Mouse (Mus musculus): ENCODE results near the gene Olfr612.
"Not testable (repeated sequence)": the region's sequence is repeated elsewhere in the genome, so short reads cannot be mapped to it uniquely, and the experiment has no call there.

The Olfr612 gene

DNA sequence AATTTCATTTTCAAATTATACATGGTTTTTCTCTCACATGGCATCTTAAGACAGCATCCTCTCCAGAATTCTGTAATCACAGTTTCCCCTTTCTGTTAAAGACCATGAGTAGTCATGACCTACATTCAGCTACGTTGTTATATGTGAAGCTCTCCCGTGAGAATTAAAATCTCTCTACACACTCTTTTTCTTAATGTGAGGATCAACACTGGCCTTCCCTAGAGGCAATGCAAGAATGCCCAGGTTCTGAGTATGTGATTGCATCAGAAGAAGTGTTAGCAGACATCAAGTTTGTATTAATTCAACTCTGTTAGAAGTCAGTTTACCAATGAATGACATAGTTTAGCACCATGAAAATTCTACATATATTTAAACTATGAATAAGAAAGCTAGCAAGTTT, at the start of gene Olfr612:
Gene Olfr612 (minus strand): TSS at position 101 of the 400 bp plus-strand sequence.
- ATAC-seq (ENCODE audit: insufficient number of reproducible peaks, low FRiP score, low TSS enrichment) = not testable (repeated sequence)

DNA sequence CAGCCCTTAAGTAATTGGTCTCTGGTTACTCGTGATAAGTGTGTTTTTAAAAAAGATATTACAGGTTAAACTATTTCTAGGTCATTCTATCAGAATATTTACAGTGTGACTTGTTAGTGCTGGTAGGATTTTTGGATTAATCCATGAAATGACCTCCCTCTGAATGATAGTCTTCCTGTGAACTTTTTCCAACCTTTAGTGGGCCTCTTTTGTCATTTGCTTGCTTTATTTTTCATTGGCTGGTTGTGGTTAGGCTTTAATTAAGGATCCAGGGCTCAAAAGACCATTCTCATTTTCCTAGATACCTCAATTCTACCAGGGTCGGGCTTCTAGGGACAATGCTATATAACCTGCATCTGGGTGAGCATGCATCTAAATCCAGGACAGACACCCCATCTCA, 47.3 kb upstream of the Olfr612 start, which contains the start of gene Olfr618:
Gene Olfr618 (plus strand): TSS at position 301 of the 400 bp plus-strand sequence.
- no peak for ATAC-seq (ENCODE audit: insufficient number of reproducible peaks, low FRiP score, low TSS enrichment)

DNA sequence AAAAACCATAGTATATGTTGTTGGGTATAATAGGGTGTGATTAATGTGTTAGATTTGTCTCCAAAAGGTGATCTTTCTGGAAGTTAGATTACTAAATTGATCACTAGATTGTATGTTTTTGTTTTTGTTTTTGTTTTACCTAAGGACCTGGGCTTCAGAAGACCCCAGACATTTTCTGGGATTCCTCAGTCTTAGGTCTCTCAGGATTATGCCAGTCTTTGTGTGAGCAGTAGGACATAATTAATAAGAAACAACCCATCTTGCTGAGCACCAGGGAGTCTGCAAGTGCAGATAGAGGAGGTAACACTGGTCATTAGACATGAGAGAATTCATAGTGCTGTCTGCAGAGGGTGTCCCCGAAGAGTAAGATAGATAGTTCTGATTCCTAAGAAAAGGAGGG, 30.2 kb upstream of the Olfr612 start, which contains the start of gene Olfr617:
Gene Olfr617 (plus strand): TSS at position 301 of the 400 bp plus-strand sequence.
- no peak for ATAC-seq (ENCODE audit: insufficient number of reproducible peaks, low FRiP score, low TSS enrichment)

DNA sequence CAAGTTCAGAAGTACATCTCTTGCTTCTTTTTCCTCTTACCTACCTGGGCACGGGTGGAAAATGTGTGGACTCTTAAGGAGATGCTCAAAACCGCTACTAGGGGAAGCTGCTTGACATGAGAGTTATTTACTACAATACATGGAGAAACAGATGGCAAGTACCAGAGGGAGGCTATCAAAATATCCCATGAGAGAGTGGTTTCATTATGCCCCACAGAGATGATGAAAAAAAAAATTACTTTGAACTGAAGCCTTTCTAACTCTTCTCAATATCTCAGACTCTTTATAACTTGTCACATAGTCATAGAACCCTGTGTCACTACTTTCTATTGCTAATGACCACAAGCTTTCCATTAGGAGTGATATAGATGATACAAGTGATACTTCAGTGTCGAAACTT, 26.5 kb upstream of the Olfr612 start, which contains the start of gene Olfr616:
Gene Olfr616 (minus strand): TSS at position 101 of the 400 bp plus-strand sequence.
- ATAC-seq (ENCODE audit: insufficient number of reproducible peaks, low FRiP score, low TSS enrichment) = no peak

DNA sequence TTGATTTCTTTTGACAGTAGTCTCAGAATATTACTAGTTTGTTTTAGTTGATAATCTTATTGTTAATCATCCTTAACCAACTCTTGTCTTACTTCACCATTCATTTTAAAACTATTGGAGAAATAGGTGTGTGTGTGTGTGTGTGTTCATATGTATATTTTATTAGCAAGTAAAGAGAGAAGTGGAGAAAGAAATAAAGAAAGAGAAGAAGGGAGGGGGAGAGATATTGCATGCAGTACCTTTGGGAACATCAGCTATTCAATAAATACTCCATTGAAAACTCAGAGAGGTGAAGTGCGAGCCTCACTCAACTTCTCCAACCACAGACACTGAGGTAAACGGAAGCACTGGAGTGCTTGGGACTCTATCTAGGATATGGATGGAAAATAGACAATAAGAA, 13.3 kb upstream of the Olfr612 start, which contains the start of gene Olfr615:
Gene Olfr615 (plus strand): TSS at position 301 of the 400 bp plus-strand sequence.
- ATAC-seq (ENCODE audit: insufficient number of reproducible peaks, low FRiP score, low TSS enrichment) = no peak

DNA sequence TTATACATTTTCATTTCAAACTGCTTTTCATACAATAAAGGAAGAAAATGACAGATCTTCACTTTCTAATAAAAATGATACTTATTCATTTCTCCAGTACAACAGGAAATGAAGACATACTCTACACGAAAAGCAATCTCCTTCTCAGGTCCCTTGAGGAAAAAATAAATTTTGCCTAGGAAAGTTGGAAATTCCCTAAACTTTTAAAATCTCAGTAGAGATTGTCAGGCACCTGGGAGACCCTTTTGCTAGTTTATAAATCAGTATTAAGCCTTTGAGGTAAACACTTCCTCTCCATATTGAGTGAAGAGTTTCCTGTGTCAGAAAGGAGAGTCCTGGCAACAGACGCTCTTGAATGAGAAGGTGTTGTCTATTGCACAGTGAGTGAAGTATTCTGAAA, 5.3 kb upstream of the Olfr612 start, which contains the start of gene Olfr613:
Gene Olfr613 (plus strand): TSS at position 301 of the 400 bp plus-strand sequence.
- ATAC-seq (ENCODE audit: insufficient number of reproducible peaks, low FRiP score, low TSS enrichment) = no peak

DNA sequence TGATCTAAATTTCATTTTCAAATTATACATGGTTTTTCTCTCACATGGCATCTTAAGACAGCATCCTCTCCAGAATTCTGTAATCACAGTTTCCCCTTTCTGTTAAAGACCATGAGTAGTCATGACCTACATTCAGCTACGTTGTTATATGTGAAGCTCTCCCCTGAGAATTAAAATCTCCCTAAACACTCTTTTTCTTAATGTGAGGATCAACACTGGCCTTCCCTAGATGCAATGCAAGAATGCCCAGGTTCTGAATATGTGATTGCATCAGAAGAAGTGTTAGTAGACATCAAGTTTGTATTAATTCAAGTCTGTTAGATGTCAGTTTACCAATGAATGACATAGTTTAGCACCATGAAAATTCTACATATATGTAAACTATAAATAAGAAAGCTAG, 21.8 kb downstream of the Olfr612 start, which contains the start of gene Olfr611:
Gene Olfr611 (minus strand): TSS at position 101 of the 400 bp plus-strand sequence.
- ATAC-seq (ENCODE audit: insufficient number of reproducible peaks, low FRiP score, low TSS enrichment) = not testable (repeated sequence)

DNA sequence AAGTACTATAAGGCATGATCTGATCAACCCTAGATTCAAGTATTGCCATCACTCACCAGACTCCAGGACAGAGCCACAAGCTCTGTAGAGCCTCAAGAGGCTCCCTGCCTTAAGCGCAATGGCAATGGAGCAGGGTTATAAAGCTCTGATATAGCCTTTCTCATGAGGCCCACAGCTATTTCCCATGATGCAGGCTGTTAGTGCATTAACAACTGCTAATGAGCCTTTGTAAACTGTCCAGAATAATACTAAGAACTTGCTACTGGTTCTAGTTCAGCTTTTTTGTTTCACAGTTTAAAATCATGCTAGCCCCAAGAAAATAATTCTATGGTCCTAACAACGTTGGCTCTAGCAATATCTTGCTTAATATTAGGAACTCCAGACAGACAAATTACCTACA, 30.5 kb downstream of the Olfr612 start, which contains the start of gene Olfr610:
Gene Olfr610 (minus strand): TSS at position 101 of the 400 bp plus-strand sequence.
- ATAC-seq (ENCODE audit: insufficient number of reproducible peaks, low FRiP score, low TSS enrichment) = no peak

DNA sequence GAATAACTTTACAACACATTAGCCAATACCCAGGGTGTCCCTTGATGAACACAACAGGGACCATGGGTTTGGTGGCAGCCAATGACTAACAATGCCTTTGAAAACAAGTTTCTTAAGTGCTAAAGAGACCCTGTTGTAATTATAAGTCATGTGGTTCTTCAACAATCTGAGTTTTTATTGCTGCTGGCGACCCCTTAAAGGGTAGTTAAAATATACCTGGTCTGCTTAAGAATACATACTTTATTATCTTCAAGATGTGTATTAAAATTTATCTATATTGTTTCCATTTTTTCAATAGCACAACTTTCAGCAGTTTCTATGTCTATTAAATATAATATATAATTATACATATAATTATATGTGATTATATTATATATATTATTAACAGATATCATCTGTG, 44.6 kb downstream of the Olfr612 start, which contains the start of gene Olfr609:
Gene Olfr609 (minus strand): TSS at position 101 of the 400 bp plus-strand sequence.
- no peak for ATAC-seq (ENCODE audit: insufficient number of reproducible peaks, low FRiP score, low TSS enrichment)
